Mouse (Mus musculus) liver, embryonic 14.5 days (tissue): ENCODE measurements around the gene Rnf166.

Experiments
- CTCF ChIP-seq: IDR thresholded peaks from 2 replicates; pipeline ENCODE4 v1.5.1; 2016; ENCODE audit warnings: antibody characterized with exemption, low read depth, control low read depth
- EP300 ChIP-seq: IDR thresholded peaks from 2 replicates; pipeline ENCODE4 v1.6.1; 2016; ENCODE audit warnings: antibody characterized with exemption, low read depth

GRCm38 (mm10) chr8:122482448-122482847 is 6.6 kb upstream of the Rnf166 start:
- no peak for TF ChIP-seq CTCF
- no peak for TF ChIP-seq EP300
